Mouse (Mus musculus): ENCODE results near the gene Tmem229b.
"Not testable (repeated sequence)": the region's sequence is repeated elsewhere in the genome, so short reads cannot be mapped to it uniquely, and the experiment has no call there.

GRCm38 (mm10) chr12:78922977-78923376 is 84.5 kb downstream of the Tmem229b start:
- not testable (repeated sequence) for TF ChIP-seq POLR2A (IDR thresholded peaks at IDR 0.05; ENCODE audit: insufficient read length, low read depth); TCF12 (IDR thresholded peaks at IDR 0.05; ENCODE audit: insufficient read depth, poor library complexity, severe bottlenecking); POLR2AphosphoS2 (IDR thresholded peaks at IDR 0.05; ENCODE audit: insufficient read length, low read depth); REST (IDR thresholded peaks at IDR 0.05; ENCODE audit: insufficient read depth, insufficient read length); CEBPB (IDR thresholded peaks at IDR 0.05; ENCODE audit: insufficient read depth, poor library complexity, severe bottlenecking); USF1 (IDR thresholded peaks at IDR 0.05; ENCODE audit: low read depth); MYOG (IDR thresholded peaks at IDR 0.05; ENCODE audit: control insufficient read depth in 1 of 3, insufficient read depth in 1 of 3, insufficient read length in 2 of 3, low read depth in 2 of 3); MYOD1 (IDR thresholded peaks at IDR 0.05; ENCODE audit: control insufficient read depth in 1 of 3, insufficient read length in 2 of 3, low read depth in 2 of 3)
